Mouse (Mus musculus) kidney, adult 2 months (tissue): ENCODE data around the gene Cdc42ep4. TPM values are rescaled to one million over a fixed set of nuclear protein-coding genes. Genes with fewer than 3 reads are reported as not detected.

Experiments used
- DNase-seq: peaks from one replicate; pipeline ENCODE4 v3.0.0; 2021
- H3K27ac ChIP-seq: fragments of 200-500 bp; 2 replicates; pipeline ENCODE4 v1.5.1; 2012; ENCODE audit warnings: low read depth, low read length, control low read depth, inconsistent platforms; ENCODE audit not compliant: insufficient read depth
- H3K27me3 ChIP-seq: fragments of 200-500 bp; replicated peaks from 2 replicates; pipeline ENCODE4 v1.6.1; 2012; ENCODE audit warnings: mild to moderate bottlenecking, moderate library complexity, low read length, inconsistent platforms; ENCODE audit not compliant: control insufficient read depth, insufficient read depth
- H3K36me3 ChIP-seq: fragments of 200-500 bp; 2 replicates; pipeline ENCODE4 v1.6.1; 2012; ENCODE audit warnings: mild to moderate bottlenecking, moderate library complexity, low read length, inconsistent platforms; ENCODE audit not compliant: control insufficient read depth, insufficient read depth
- H3K4me1 ChIP-seq: fragments of 200-500 bp; 2 replicates; pipeline ENCODE4 v1.6.1; 2011; ENCODE audit warnings: low read length; ENCODE audit not compliant: control insufficient read depth, insufficient read depth
- H3K4me3 ChIP-seq: fragments of 200-500 bp; 2 replicates; pipeline ENCODE4 v1.5.1; 2011; ENCODE audit warnings: mild to moderate bottlenecking, low read depth, low read length, control low read depth; ENCODE audit not compliant: insufficient read depth
- CTCF ChIP-seq: fragments of 200-500 bp; conservative IDR thresholded peaks from 2 replicates; pipeline ENCODE4 v1.5.1; 2011; ENCODE audit warnings: low read depth, mild to moderate bottlenecking, control low read depth, low read length, moderate library complexity, mixed read lengths; ENCODE audit not compliant: insufficient read depth, insufficient read length
- POLR2A ChIP-seq: fragments of 200-500 bp; IDR thresholded peaks from one replicate; pipeline ENCODE4 v1.6.1; 2011; ENCODE audit warnings: low read depth, low read length, control low read depth
- WGBS: fragments of 180-500 bp; shearing (Covaris S2); methylation state at CpG from one replicate; pipeline ENCODE4 v1.1.7; 2018; 5-methylcytosine and 5-hydroxymethylcytosine counted together
- polyA plus RNA-seq: library from polyadenylated mRNA; depleted of rRNA; stranded (reverse); fragments of >200 nt; gene quantifications from 2 replicates; pipeline ENCODE4 v1.2.3, GENCODE M21; 2012

Cdc42ep4 gene
- polyA plus RNA-seq, 1 experiment: 18.0 TPM

DNA sequence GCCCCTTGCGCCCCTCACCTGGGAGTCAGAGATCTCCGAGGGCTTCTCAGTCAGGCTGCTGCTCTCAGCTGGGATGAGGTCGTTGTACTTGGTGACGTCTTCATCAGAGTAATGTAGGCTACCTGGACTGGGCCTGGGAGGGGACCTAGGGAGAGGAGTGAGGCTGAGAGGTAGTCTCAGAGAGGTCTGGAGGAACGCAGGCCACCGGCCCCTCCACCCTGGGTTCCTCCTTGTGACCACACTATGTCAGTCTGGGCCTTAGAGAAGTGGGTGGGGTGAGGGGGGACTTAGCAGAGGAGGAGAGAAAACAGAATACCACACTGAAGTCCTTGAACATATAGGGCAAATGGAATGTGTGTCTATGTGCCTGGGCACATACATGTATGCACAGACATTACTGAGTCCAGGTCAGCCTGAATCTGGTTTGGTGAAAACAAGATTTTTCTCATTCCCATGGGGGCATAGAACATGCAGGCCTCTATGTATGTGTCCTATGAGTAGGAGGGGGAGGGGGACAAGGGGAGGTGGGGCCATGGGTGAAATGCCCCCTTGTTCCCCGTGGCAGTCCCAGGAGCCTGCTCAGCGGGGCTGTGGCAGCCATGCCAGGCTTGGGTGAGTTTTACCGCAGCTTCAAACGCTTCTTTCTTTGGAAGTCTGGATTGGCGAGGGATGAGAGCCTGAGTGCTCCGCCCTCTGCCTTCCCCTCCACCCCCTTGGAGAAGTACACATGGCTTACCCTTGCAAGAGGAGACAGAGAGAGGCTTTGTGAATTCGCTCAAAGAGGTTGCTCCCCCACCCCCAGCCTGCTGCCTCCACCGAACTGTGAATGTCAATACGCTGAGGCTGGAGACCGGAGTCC lies 39.9 kb upstream of the Cdc42ep4 start:
- H3K27ac ChIP-seq: no peak overlapping the region
- no peak for DNase-seq
- no peaks in the 10 kb centered on the region for H3K27me3 ChIP-seq
- TF ChIP-seq CTCF (no peak), POLR2A (no peak)
- H3K36me3 ChIP-seq: no peaks in the 10 kb centered on the region
- 65% methylated on average over 16 of the region's 16 CpGs for WGBS
- no peaks in the 10 kb centered on the region for H3K4me1 ChIP-seq
- H3K4me3 ChIP-seq: no peak overlapping the region

DNA sequence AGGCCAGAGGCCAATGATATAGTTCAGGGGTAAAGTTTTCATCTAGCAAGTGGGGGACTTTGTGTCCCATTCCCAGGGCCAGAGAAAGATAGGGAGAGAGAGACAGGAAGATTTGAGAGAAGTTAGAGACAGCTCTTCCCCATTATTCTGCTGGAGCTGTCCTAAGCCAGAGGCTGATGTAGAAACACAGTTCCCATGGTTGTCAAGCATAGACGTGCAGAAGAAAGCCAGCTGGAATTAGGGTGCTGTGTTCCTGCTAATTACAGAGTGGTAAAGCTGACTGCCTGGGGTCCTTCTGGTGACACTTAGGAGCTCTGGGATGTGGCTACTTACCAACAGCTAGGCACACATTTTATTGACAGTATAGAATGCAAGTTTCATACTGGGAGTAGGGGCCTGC lies 37.4 kb upstream of the Cdc42ep4 start:
- no peak for DNase-seq
- Histone ChIP-seq H3K4me3 (no peak overlapping the region), H3K27ac (no peak overlapping the region), H3K4me1 (no peaks in the 10 kb centered on the region), H3K27me3 (no peaks in the 10 kb centered on the region), H3K36me3 (no peaks in the 10 kb centered on the region)
- 67% methylated on average over 1 of the region's 1 CpGs for WGBS
- no peak for TF ChIP-seq POLR2A

DNA sequence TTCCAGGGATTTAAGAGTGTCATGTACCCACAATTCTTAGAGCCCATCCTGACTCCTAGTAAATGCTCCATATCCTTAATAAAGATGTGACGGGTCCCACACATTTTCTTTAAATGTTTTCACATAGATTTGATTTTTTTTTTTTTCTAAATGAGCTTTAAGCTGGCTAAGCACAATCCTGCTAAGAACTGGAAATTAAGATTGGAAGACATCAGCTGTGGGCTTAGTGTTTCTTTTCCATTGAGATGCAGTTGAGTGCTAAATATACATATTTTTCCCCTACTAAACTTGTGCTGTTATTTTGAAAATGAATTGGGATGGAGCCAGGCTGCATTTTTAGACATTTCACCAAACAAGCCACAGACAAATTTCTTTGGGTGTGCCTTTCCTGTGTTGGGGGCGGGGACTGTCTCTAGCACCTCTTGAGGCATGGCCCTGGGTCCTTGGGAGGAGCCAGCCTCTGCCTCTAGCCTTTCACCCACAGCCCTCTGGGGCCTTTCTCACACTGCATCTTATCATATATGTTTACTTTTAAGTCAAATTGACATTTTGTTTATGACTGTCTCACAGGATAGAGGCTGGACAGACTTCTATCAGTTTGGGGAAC lies 36.6 kb upstream of the Cdc42ep4 start:
- Histone ChIP-seq H3K4me3 (no peak overlapping the region), H3K36me3 (no peaks in the 10 kb centered on the region), H3K27ac (no peak overlapping the region), H3K27me3 (no peaks in the 10 kb centered on the region), H3K4me1 (no peaks in the 10 kb centered on the region)
- TF ChIP-seq POLR2A (no peak), CTCF (no peak)
- 65% methylated on average over 2 of the region's 2 CpGs for WGBS
- DNase-seq: peak; percentile 89

DNA sequence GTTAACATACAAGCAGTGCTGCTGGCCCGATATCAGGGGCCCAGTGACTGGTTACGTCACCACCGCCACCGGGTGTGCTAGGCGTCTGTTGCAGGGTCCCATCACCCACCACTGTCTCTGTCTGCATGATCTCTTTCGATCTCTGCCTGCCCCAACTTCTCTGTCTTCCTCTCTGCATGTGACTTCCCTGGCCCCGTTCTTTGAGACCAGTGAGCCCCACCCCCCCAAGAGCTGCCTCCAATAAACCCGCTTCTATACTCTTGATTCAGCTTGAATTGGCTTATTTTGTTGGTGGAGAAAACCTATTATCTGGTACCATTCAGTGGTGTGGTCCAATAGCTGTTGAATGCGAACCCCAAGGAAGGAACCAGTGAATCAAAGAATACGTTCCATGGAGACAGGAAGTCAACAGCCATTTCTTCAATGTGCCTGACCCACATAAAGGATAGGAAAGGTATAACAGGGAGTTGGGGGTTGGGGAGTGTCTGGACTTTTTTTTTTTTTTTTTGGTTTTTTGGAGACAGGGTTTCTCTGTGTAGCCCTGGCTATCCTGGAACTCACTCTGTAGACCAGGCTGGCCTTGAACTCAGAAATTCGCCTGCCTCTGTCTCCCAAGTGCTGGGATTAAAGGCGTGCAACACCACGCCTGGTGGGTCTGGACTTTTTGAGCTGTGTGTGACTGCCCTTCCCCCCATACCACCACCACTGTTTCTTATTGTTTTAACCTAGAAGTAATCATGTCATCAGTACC lies 35.9 kb upstream of the Cdc42ep4 start:
- 87% methylated on average over 13 of the region's 13 CpGs for WGBS
- no peaks in the 10 kb centered on the region for H3K4me1 ChIP-seq
- no peaks in the 10 kb centered on the region for H3K36me3 ChIP-seq
- no peak overlapping the region for H3K4me3 ChIP-seq
- DNase-seq: no peak
- TF ChIP-seq CTCF (no peak), POLR2A (no peak)
- no peaks in the 10 kb centered on the region for H3K27me3 ChIP-seq
- H3K27ac ChIP-seq: no peak overlapping the region

DNA sequence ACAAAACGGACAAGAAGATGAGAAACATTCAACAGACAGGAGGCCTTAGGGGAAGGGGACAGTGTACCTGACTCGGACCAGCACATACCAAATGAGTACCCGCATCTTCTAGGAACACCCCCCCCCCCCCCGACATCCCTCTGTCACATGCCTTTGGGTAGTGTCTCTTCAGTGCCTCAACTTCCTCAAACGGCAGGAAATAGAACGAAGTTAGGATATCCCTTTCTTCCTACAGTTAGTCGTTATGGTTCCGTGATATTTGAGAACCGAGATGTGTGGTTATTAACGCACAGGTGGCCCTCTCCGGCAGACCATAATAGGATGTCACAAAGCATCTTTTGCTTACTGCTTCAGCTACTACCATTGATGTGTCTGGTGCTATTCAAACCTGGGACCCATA lies 35.3 kb upstream of the Cdc42ep4 start:
- Histone ChIP-seq H3K36me3 (no peaks in the 10 kb centered on the region), H3K4me3 (no peak overlapping the region), H3K4me1 (no peaks in the 10 kb centered on the region), H3K27me3 (no peaks in the 10 kb centered on the region), H3K27ac (no peak overlapping the region)
- DNase-seq: no peak
- no peak for TF ChIP-seq POLR2A
- no peak for TF ChIP-seq CTCF
- 85% methylated on average over 11 of the region's 11 CpGs for WGBS

DNA sequence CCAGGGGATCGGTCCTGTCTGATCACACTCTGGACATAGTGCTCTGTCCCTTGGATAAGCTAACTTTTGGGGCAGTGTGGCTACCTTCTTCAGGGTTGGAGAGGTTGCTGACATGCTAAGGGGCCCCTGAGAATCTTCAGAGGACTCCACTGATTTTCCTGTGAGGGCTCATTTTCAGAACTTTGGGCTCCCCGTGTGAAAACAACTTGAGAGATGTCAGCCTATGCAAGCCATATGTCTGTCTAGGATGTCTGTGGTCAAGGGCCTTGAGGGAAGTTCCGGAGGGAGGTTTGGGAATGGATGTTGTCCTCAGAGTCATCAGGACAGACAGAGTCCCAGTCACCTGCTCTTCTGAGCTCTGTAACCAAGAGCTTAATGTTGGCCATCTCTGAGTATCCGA lies 34.7 kb upstream of the Cdc42ep4 start:
- Histone ChIP-seq H3K4me3 (no peak overlapping the region), H3K27ac (no peak overlapping the region), H3K36me3 (no peaks in the 10 kb centered on the region), H3K4me1 (no peaks in the 10 kb centered on the region), H3K27me3 (no peaks in the 10 kb centered on the region)
- DNase-seq: no peak
- TF ChIP-seq POLR2A (no peak), CTCF (no peak)
- 61% methylated on average over 4 of the region's 4 CpGs for WGBS
